Mouse (Mus musculus) spleen, adult 2 months (tissue): ENCODE data around the gene Aff3.

Experiments
- CTCF ChIP-seq: fragments of 200-500 bp; IDR thresholded peaks from 2 replicates; pipeline ENCODE4 v1.5.1; 2011; ENCODE audit warnings: mild to moderate bottlenecking, inconsistent platforms; ENCODE audit not compliant: insufficient read depth, insufficient read length, insufficient replicate concordance; ENCODE audit errors: extremely low read depth
- POLR2A ChIP-seq: fragments of 200-500 bp; IDR thresholded peaks from 2 replicates; pipeline ENCODE4 v1.6.1; 2011; ENCODE audit warnings: low read depth, low read length, inconsistent platforms

- TF ChIP-seq CTCF (no peak), POLR2A (no peak)
Observed at GRCm38 (mm10) chr1:38324206-38324605, 340.5 kb downstream of the Aff3 start.
